Mouse (Mus musculus): Measurements from ENCODE around the gene Slc13a1. TPM values are rescaled to one million over a fixed set of nuclear protein-coding genes. Genes with fewer than 3 reads are reported as not detected.

Gene Slc13a1
- polyA plus RNA-seq, 1 experiment from 2014 or later: not detected

GRCm38 (mm10) chr6:24173951-24174350 is 6.1 kb upstream of the Slc13a1 start:
- H3K4me3 ChIP-seq (ENCODE audit: low read depth, low read length): no peak overlapping the region
- ATAC-seq (replicated peaks; ENCODE audit: low FRiP score) (no peak), DNase-seq (ENCODE audit: low spot score) (no peak)
- no peaks in the 10 kb centered on the region for H3K27me3 ChIP-seq (replicated peaks; ENCODE audit: control insufficient read depth, insufficient read depth, low read length)
- no peak overlapping the region for H3K27ac ChIP-seq (ENCODE audit: low read depth, low read length)
- H3K36me3 ChIP-seq (ENCODE audit: control insufficient read depth, insufficient read depth, low read length): no peaks in the 10 kb centered on the region
- no peak overlapping the region for H3K4me2 ChIP-seq
- H3K9me3 ChIP-seq (ENCODE audit: control insufficient read depth, low read length): no peaks in the 10 kb centered on the region
- no peak overlapping the region for H3K9ac ChIP-seq (ENCODE audit: low read depth, low read length)
- no peaks in the 10 kb centered on the region for H3K4me1 ChIP-seq (replicated peaks; ENCODE audit: control insufficient read depth, insufficient read depth, low read length)

DNA sequence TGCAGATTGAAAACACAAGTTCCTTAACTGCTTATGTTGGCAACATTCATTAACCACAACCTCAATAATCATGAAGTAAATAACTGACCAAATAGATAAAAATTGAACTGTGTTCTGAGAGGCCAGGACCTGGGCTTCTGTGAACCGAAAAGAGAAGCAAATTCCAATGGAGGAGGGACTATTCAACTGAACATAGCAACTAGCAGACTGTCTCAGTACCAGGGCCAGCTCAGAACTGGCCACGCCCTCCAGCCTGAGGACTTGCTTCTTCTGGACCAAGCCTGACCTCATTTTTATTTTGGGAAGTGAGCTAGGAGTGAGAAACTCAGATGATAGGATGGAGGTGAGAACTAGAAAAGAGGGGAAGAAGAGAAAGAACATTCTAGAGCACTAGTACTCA is 4.8 kb upstream of the Slc13a1 start:
- Histone ChIP-seq H3K9ac (ENCODE audit: low read depth, low read length) (no peak overlapping the region), H3K36me3 (ENCODE audit: control insufficient read depth, insufficient read depth, low read length) (no peaks in the 10 kb centered on the region), H3K9me3 (ENCODE audit: control insufficient read depth, low read length) (no peaks in the 10 kb centered on the region), H3K4me3 (ENCODE audit: low read depth, low read length) (no peak overlapping the region), H3K4me2 (no peak overlapping the region), H3K27ac (ENCODE audit: low read depth, low read length) (no peak overlapping the region), H3K27me3 (replicated peaks; ENCODE audit: control insufficient read depth, insufficient read depth, low read length) (no peaks in the 10 kb centered on the region), H3K4me1 (replicated peaks; ENCODE audit: control insufficient read depth, insufficient read depth, low read length) (no peaks in the 10 kb centered on the region)
- no peak for ATAC-seq (replicated peaks; ENCODE audit: low FRiP score)
- DNase-seq (ENCODE audit: low spot score): no peak
- 49% methylated on average over 2 of the region's 2 CpGs for WGBS

- Histone ChIP-seq H3K27ac (ENCODE audit: low read depth, low read length) (no peak overlapping the region), H3K4me1 (replicated peaks; ENCODE audit: control insufficient read depth, insufficient read depth, low read length) (no peaks in the 10 kb centered on the region), H3K4me2 (no peak overlapping the region), H3K36me3 (ENCODE audit: control insufficient read depth, insufficient read depth, low read length) (no peaks in the 10 kb centered on the region), H3K9ac (ENCODE audit: low read depth, low read length) (no peak overlapping the region), H3K4me3 (ENCODE audit: low read depth, low read length) (no peak overlapping the region), H3K9me3 (ENCODE audit: control insufficient read depth, low read length) (no peaks in the 10 kb centered on the region), H3K27me3 (replicated peaks; ENCODE audit: control insufficient read depth, insufficient read depth, low read length) (no peaks in the 10 kb centered on the region)
- DNase-seq (ENCODE audit: low spot score): no peak
- ATAC-seq (replicated peaks; ENCODE audit: low FRiP score): no peak
- WGBS: 65% methylated on average over 6 of the region's 6 CpGs
Observed at GRCm38 (mm10) chr6:24166772-24167171, 1.1 kb downstream of the Slc13a1 start.

- Histone ChIP-seq H3K4me2 (no peak overlapping the region), H3K4me1 (replicated peaks; ENCODE audit: control insufficient read depth, insufficient read depth, low read length) (no peaks in the 10 kb centered on the region), H3K9ac (ENCODE audit: low read depth, low read length) (no peak overlapping the region), H3K36me3 (ENCODE audit: control insufficient read depth, insufficient read depth, low read length) (no peaks in the 10 kb centered on the region), H3K4me3 (ENCODE audit: low read depth, low read length) (no peak overlapping the region), H3K27me3 (replicated peaks; ENCODE audit: control insufficient read depth, insufficient read depth, low read length) (no peaks in the 10 kb centered on the region), H3K27ac (ENCODE audit: low read depth, low read length) (no peak overlapping the region), H3K9me3 (ENCODE audit: control insufficient read depth, low read length) (no peaks in the 10 kb centered on the region)
- WGBS: 75% methylated on average over 3 of the region's 3 CpGs
- DNase-seq (ENCODE audit: low spot score): no peak
- no peak for ATAC-seq (replicated peaks; ENCODE audit: low FRiP score)
Observed at GRCm38 (mm10) chr6:24165249-24165648, 2.6 kb downstream of the Slc13a1 start.

- Histone ChIP-seq H3K4me3 (ENCODE audit: low read depth, low read length) (no peak overlapping the region), H3K36me3 (ENCODE audit: control insufficient read depth, insufficient read depth, low read length) (no peaks in the 10 kb centered on the region), H3K4me2 (no peak overlapping the region), H3K9ac (ENCODE audit: low read depth, low read length) (no peak overlapping the region), H3K27ac (ENCODE audit: low read depth, low read length) (no peak overlapping the region), H3K27me3 (replicated peaks; ENCODE audit: control insufficient read depth, insufficient read depth, low read length) (no peaks in the 10 kb centered on the region), H3K9me3 (ENCODE audit: control insufficient read depth, low read length) (no peaks in the 10 kb centered on the region), H3K4me1 (replicated peaks; ENCODE audit: control insufficient read depth, insufficient read depth, low read length) (no peaks in the 10 kb centered on the region)
- WGBS: 70% methylated on average over 1 of the region's 1 CpGs
- ATAC-seq (replicated peaks; ENCODE audit: low FRiP score): no peak
- DNase-seq (ENCODE audit: low spot score): no peak
Observed at GRCm38 (mm10) chr6:24159795-24160194, 8.1 kb downstream of the Slc13a1 start.

GRCm38 (mm10) chr6:24154901-24155300 is 13.0 kb downstream of the Slc13a1 start:
- Histone ChIP-seq H3K4me2 (no peak overlapping the region), H3K4me1 (replicated peaks; ENCODE audit: control insufficient read depth, insufficient read depth, low read length) (no peaks in the 10 kb centered on the region), H3K27me3 (replicated peaks; ENCODE audit: control insufficient read depth, insufficient read depth, low read length) (no peaks in the 10 kb centered on the region), H3K4me3 (ENCODE audit: low read depth, low read length) (no peak overlapping the region), H3K36me3 (ENCODE audit: control insufficient read depth, insufficient read depth, low read length) (no peaks in the 10 kb centered on the region), H3K9ac (ENCODE audit: low read depth, low read length) (no peak overlapping the region), H3K9me3 (ENCODE audit: control insufficient read depth, low read length) (no peaks in the 10 kb centered on the region), H3K27ac (ENCODE audit: low read depth, low read length) (no peak overlapping the region)
- 70% methylated on average over 4 of the region's 4 CpGs for WGBS
- ATAC-seq (replicated peaks; ENCODE audit: low FRiP score): no peak
- DNase-seq (ENCODE audit: low spot score): no peak

GRCm38 (mm10) chr6:24132951-24133350 is 34.9 kb downstream of the Slc13a1 start:
- Histone ChIP-seq H3K36me3 (ENCODE audit: control insufficient read depth, insufficient read depth, low read length) (no peaks in the 10 kb centered on the region), H3K27me3 (replicated peaks; ENCODE audit: control insufficient read depth, insufficient read depth, low read length) (no peaks in the 10 kb centered on the region), H3K27ac (ENCODE audit: low read depth, low read length) (no peak overlapping the region), H3K4me2 (no peak overlapping the region), H3K9ac (ENCODE audit: low read depth, low read length) (no peak overlapping the region), H3K4me3 (ENCODE audit: low read depth, low read length) (no peak overlapping the region), H3K9me3 (ENCODE audit: control insufficient read depth, low read length) (no peaks in the 10 kb centered on the region), H3K4me1 (replicated peaks; ENCODE audit: control insufficient read depth, insufficient read depth, low read length) (no peaks in the 10 kb centered on the region)
- ATAC-seq (replicated peaks; ENCODE audit: low FRiP score): no peak
- DNase-seq (ENCODE audit: low spot score): no peak
- 87% methylated on average over 4 of the region's 4 CpGs for WGBS

DNA sequence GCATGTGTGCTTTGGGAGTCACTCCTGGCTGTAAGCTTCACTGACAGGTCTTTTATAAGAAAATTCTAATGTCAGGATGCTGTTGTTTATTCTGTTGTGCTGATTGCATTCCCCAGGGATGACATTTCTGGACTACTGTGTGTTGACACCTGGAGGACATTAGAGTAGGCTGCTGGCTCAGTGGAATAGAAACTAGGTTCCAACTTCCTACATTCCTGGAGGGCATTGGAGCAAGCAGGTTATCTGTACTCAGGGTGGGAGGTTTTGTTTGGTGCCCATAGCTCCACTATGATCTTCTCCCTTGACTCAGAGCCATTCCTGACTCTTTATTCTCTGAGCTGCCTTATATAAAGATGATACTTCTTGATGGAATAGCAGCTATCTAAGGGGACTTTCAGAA is 45.3 kb downstream of the Slc13a1 start:
- H3K27me3 ChIP-seq (replicated peaks; ENCODE audit: control insufficient read depth, insufficient read depth, low read length): no peaks in the 10 kb centered on the region
- H3K9me3 ChIP-seq (ENCODE audit: control insufficient read depth, low read length): no peaks in the 10 kb centered on the region
- H3K9ac ChIP-seq (ENCODE audit: low read depth, low read length): no peak overlapping the region
- no peaks in the 10 kb centered on the region for H3K4me1 ChIP-seq (replicated peaks; ENCODE audit: control insufficient read depth, insufficient read depth, low read length)
- H3K4me3 ChIP-seq (ENCODE audit: low read depth, low read length): no peak overlapping the region
- no peak overlapping the region for H3K27ac ChIP-seq (ENCODE audit: low read depth, low read length)
- no peak overlapping the region for H3K4me2 ChIP-seq
- H3K36me3 ChIP-seq (ENCODE audit: control insufficient read depth, insufficient read depth, low read length): no peaks in the 10 kb centered on the region
- DNase-seq (ENCODE audit: low spot score): no peak
- no peak for ATAC-seq (replicated peaks; ENCODE audit: low FRiP score)

GRCm38 (mm10) chr6:24111614-24112013 is 56.3 kb downstream of the Slc13a1 start:
- Histone ChIP-seq H3K27me3 (replicated peaks; ENCODE audit: control insufficient read depth, insufficient read depth, low read length) (no peaks in the 10 kb centered on the region), H3K36me3 (ENCODE audit: control insufficient read depth, insufficient read depth, low read length) (no peaks in the 10 kb centered on the region), H3K4me1 (replicated peaks; ENCODE audit: control insufficient read depth, insufficient read depth, low read length) (no peaks in the 10 kb centered on the region), H3K27ac (ENCODE audit: low read depth, low read length) (no peak overlapping the region), H3K4me2 (no peak overlapping the region), H3K9ac (ENCODE audit: low read depth, low read length) (no peak overlapping the region), H3K9me3 (ENCODE audit: control insufficient read depth, low read length) (no peaks in the 10 kb centered on the region; the same call in 1 of the 2 replicates), H3K4me3 (ENCODE audit: low read depth, low read length) (no peak overlapping the region)
- ATAC-seq (replicated peaks; ENCODE audit: low FRiP score) (no peak), DNase-seq (ENCODE audit: low spot score) (no peak)
- WGBS: 91% methylated on average over 8 of the region's 8 CpGs

Measured in liver, embryonic 11.5 days (tissue).